Mouse (Mus musculus) ES-E14 (cell line): ENCODE measurements around the gene Sars2.

ENCODE experiments used
- ZC3H11A ChIP-seq: IDR thresholded peaks from 2 replicates; pipeline ENCODE4 v1.6.1; 2012; ENCODE audit warnings: low read depth, mild to moderate bottlenecking, inconsistent platforms, low read length, borderline replicate concordance
- ZNF384 ChIP-seq: IDR thresholded peaks from 2 replicates; pipeline ENCODE4 v1.6.1; 2012; ENCODE audit warnings: low read depth, low read length, inconsistent platforms

GRCm38 (mm10) chr7:28697277-28697676 lies 44.5 kb upstream of the Sars2 start:
- TF ChIP-seq ZC3H11A (no peak), ZNF384 (no peak)
